ENCODE assay signal across 8 mouse cellular contexts in genomic region chr8:53638495-53639171, GRCm38 (mm10). TPM values are rescaled to one million over a fixed set of nuclear protein-coding genes. Genes with fewer than 3 reads are reported as not detected.
DNase-seq lines count a peak whose midpoint lies in the region; ATAC-seq lines count a peak whose summit lies in the region.

Gene Neil3 (minus strand): TSS chr8:53639065.

- peak within 1 kb of the TSS; percentile 91 for H3K27ac ChIP-seq in embryonic facial prominence, embryonic 10.5 days (replicated peaks)
- peak within 1 kb of the TSS; percentile 85 for H3K27ac ChIP-seq in liver, embryonic 13.5 days
- peak within 1 kb of the TSS; percentile 38 for H3K27ac ChIP-seq in stomach, embryonic 16.5 days (ENCODE audit: low read length)

- 1% methylated on average over 26 of the region's 26 CpGs for WGBS in embryonic facial prominence, embryonic 10.5 days
- 1% methylated on average over 26 of the region's 26 CpGs for WGBS in liver, embryonic 13.5 days (ENCODE audit: insufficient replicate concordance)
- under 1% methylated on average over 26 of the region's 26 CpGs for WGBS in stomach, embryonic 16.5 days

- H3K9ac ChIP-seq in liver, embryonic 13.5 days: peak within 1 kb of the TSS; percentile 93
- peak within 1 kb of the TSS; percentile 79 for H3K9ac ChIP-seq in stomach, embryonic 16.5 days (ENCODE audit: low read length)

- peak; percentile 83 for DNase-seq in 3T3-L1 (ENCODE audit: low read depth, low spot score)
- DNase-seq in adrenal gland, adult 2 months: peak; percentile 93
- peak; percentile 92 for DNase-seq in embryonic facial prominence, embryonic 10.5 days (ENCODE audit: low spot score)
- peak; percentile 80 to 85 for DNase-seq in heart, adult 18-20 months
- peak; percentile 83 for DNase-seq in kidney, adult 18-20 months
- peak; percentile 90 for DNase-seq in liver, embryonic 13.5 days
- peak; percentile 76 to 82 for DNase-seq in natural killer cell, adult 2 months (ENCODE audit: low spot score in 2 of 2)

- no peaks in the 10 kb centered on the region for H3K36me3 ChIP-seq in embryonic facial prominence, embryonic 10.5 days (replicated peaks)
- peaks cover 8% of the 10 kb centered on the region; the same call in 1 of the 2 replicates for H3K36me3 ChIP-seq in liver, embryonic 13.5 days
- no peaks in the 10 kb centered on the region for H3K36me3 ChIP-seq in stomach, embryonic 16.5 days (ENCODE audit: control insufficient read depth, insufficient read depth, low read length)

- H3K27me3 ChIP-seq in embryonic facial prominence, embryonic 10.5 days (replicated peaks; ENCODE audit: low read depth, poor library complexity, severe bottlenecking): no peaks in the 10 kb centered on the region
- H3K27me3 ChIP-seq in liver, embryonic 13.5 days: no peaks in the 10 kb centered on the region
- no peaks in the 10 kb centered on the region for H3K27me3 ChIP-seq in stomach, embryonic 16.5 days (ENCODE audit: control insufficient read depth, insufficient read depth, low read length)

- H3K9me3 ChIP-seq in embryonic facial prominence, embryonic 10.5 days: no peaks in the 10 kb centered on the region
- H3K9me3 ChIP-seq in liver, embryonic 13.5 days (replicated peaks): no peaks in the 10 kb centered on the region
- H3K9me3 ChIP-seq in stomach, embryonic 16.5 days (replicated peaks; ENCODE audit: control insufficient read depth, low read length): no peaks in the 10 kb centered on the region

- H3K4me3 ChIP-seq in embryonic facial prominence, embryonic 10.5 days: peak within 1 kb of the TSS; percentile 77
- peak within 1 kb of the TSS; percentile 90 for H3K4me3 ChIP-seq in liver, embryonic 13.5 days (replicated peaks)
- H3K4me3 ChIP-seq in stomach, embryonic 16.5 days (replicated peaks; ENCODE audit: low read length): peak within 1 kb of the TSS; percentile 64

- H3K4me1 ChIP-seq in embryonic facial prominence, embryonic 10.5 days: peaks cover 19% of the 10 kb centered on the region
- H3K4me1 ChIP-seq in liver, embryonic 13.5 days (replicated peaks): peaks cover 32% of the 10 kb centered on the region
- peaks cover 7% of the 10 kb centered on the region for H3K4me1 ChIP-seq in stomach, embryonic 16.5 days (ENCODE audit: control insufficient read depth, insufficient read depth, low read length)

- peak; percentile 100 for ATAC-seq in liver, embryonic 13.5 days (ENCODE audit: low read depth)
- ATAC-seq in stomach, embryonic 16.5 days (ENCODE audit: insufficient read depth, low FRiP score): peak; percentile 100

- H3K4me2 ChIP-seq in liver, embryonic 13.5 days: peak within 1 kb of the TSS; percentile 79
- peak within 1 kb of the TSS; percentile 87 for H3K4me2 ChIP-seq in stomach, embryonic 16.5 days (ENCODE audit: low read depth, low read length)

RNA-seq across cellular contexts. Expression of gene Neil3, which starts in this region (rescaled TPM):
- total RNA-seq in adrenal gland, adult 2 months (2021): under 1 TPM; 0.35 to 0.69 TPM
- 0.11 and 0.17 TPM in 2 replicates for polyA plus RNA-seq in adrenal gland, adult 2 months (2012; rRNA removed)
- 23.9 and 25.3 TPM in 2 replicates for polyA plus RNA-seq in embryonic facial prominence, embryonic 10.5 days (2016; fragmentation: Nextera tagmentation; extraction: Ambion mirVana)
- under 1 TPM; 0.12 to 0.15 TPM for total RNA-seq in heart, adult 18-20 months (2021)
- polyA plus RNA-seq in liver, embryonic 13.5 days (2015; fragmentation: Nextera tagmentation; extraction: Ambion mirVana): 30.3 and 36.3 TPM in 2 replicates
- 25.3 and 28.4 TPM in 2 replicates for polyA plus RNA-seq in stomach, embryonic 16.5 days (2015; fragmentation: Nextera tagmentation; extraction: Ambion mirVana)

Comparison
In these comparisons a context has a peak if more than half of its experiments do, and no peak if none do; other contexts are left out.
1. Peak in every context shown above with its lines: DNase-seq, ATAC-seq, H3K4me3 ChIP-seq and H3K27ac ChIP-seq.
2. RNA of gene Neil3 (polyA plus RNA-seq): 30.3 to 36.3 TPM in liver, embryonic 13.5 days, 25.3 to 28.4 TPM in stomach, embryonic 16.5 days and 23.9 to 25.3 TPM in embryonic facial prominence, embryonic 10.5 days; 0.11 to 0.17 TPM in adrenal gland, adult 2 months; every median in the first group is over 10 times any median in the second.
3. Peak in DNase-seq in adrenal gland, adult 2 months; RNA of the gene not detected or under 1 TPM.
4. Peak in DNase-seq in heart, adult 18-20 months; RNA of the gene not detected or under 1 TPM.
5. H3K27ac ChIP-seq: peak in every context shown above with its lines; median percentile 91 in embryonic facial prominence, embryonic 10.5 days; 85 in liver, embryonic 13.5 days; 38 in stomach, embryonic 16.5 days.